Mouse (Mus musculus) brown adipose tissue, adult 24 weeks (tissue): ENCODE measurements around the gene Armcx1. TPM values are rescaled to one million over a fixed set of nuclear protein-coding genes. Genes with fewer than 3 reads are reported as not detected.
"Not testable (repeated sequence)": the region's sequence is repeated elsewhere in the genome, so short reads cannot be mapped to it uniquely, and the experiment has no call there.

Source experiments
- H3K27ac ChIP-seq: fragments of 200-500 bp; replicated peaks from 2 replicates; pipeline ENCODE4 v1.5.1; 2012; ENCODE audit warnings: low read depth, mild to moderate bottlenecking, low read length
- H3K4me1 ChIP-seq: fragments of 200-500 bp; 2 replicates; pipeline ENCODE4 v1.6.1; 2012; ENCODE audit warnings: low read length, mixed read lengths; ENCODE audit not compliant: control insufficient read depth, insufficient read depth, insufficient read length
- H3K4me3 ChIP-seq: fragments of 200-500 bp; 2 replicates; pipeline ENCODE4 v1.5.1; 2012; ENCODE audit warnings: low read depth, mild to moderate bottlenecking, low read length, moderate library complexity; ENCODE audit not compliant: insufficient read depth
- polyA plus RNA-seq: library from polyadenylated mRNA; stranded (reverse); fragments of >200 nt; gene quantifications from 2 replicates; pipeline ENCODE4 v1.2.4, GENCODE M21; 2012; ENCODE audit not compliant: missing spikeins, insufficient read depth, insufficient read length

Armcx1 gene
- 4.3 and 8.5 TPM in 2 replicates for polyA plus RNA-seq

- H3K27ac ChIP-seq: peak within 1 kb of the TSS; percentile 26; the same call in 1 of the 2 replicates
- no peaks in the 10 kb centered on the region for H3K4me1 ChIP-seq
- peak within 1 kb of the TSS; percentile 59 for H3K4me3 ChIP-seq
Observed at GRCm38 (mm10) chrX:134717752-134718308, at the start of gene Armcx1. Gene Armcx1 (plus strand): TSS chrX:134717963.

GRCm38 (mm10) chrX:134675022-134675421 lies 42.7 kb upstream of the Armcx1 start:
- H3K4me1 ChIP-seq: no peaks in the 10 kb centered on the region
- no peak overlapping the region for H3K27ac ChIP-seq
- H3K4me3 ChIP-seq: no peak overlapping the region

GRCm38 (mm10) chrX:134675959-134676358 lies 41.8 kb upstream of the Armcx1 start:
- no peak overlapping the region for H3K27ac ChIP-seq
- no peak overlapping the region for H3K4me3 ChIP-seq
- no peaks in the 10 kb centered on the region for H3K4me1 ChIP-seq

- Histone ChIP-seq H3K27ac (no peak overlapping the region), H3K4me3 (no peak overlapping the region), H3K4me1 (no peaks in the 10 kb centered on the region)
Observed at GRCm38 (mm10) chrX:134684936-134685335, 32.8 kb upstream of the Armcx1 start.

GRCm38 (mm10) chrX:134686267-134686666 lies 31.5 kb upstream of the Armcx1 start, which contains the start of gene Armcx4:
Gene Armcx4 (plus strand): TSS chrX:134686519.
- no peaks in the 10 kb centered on the region; the same call in 1 of the 2 replicates for H3K4me1 ChIP-seq
- peak within 1 kb of the TSS; percentile 78 for H3K4me3 ChIP-seq
- no peak within 1 kb of the TSS for H3K27ac ChIP-seq

- Histone ChIP-seq H3K27ac (no peak overlapping the region), H3K4me1 (no peaks in the 10 kb centered on the region; the same call in 1 of the 2 replicates)
Observed at GRCm38 (mm10) chrX:134686739-134687171, 31.0 kb upstream of the Armcx1 start.

GRCm38 (mm10) chrX:134689676-134690075 lies 28.1 kb upstream of the Armcx1 start:
- Histone ChIP-seq H3K27ac (no peak overlapping the region), H3K4me1 (no peaks in the 10 kb centered on the region; the same call in 1 of the 2 replicates), H3K4me3 (no peak overlapping the region)

More at GRCm38 (mm10) chrX:134686739-134687171, 31.0 kb upstream of the Armcx1 start:
- H3K4me3 ChIP-seq: peak overlapping the region; percentile 78

GRCm38 (mm10) chrX:134690871-134691539 lies 26.8 kb upstream of the Armcx1 start:
- H3K4me3 ChIP-seq: no peak overlapping the region
- peak overlapping the region; percentile 60 for H3K27ac ChIP-seq
- H3K4me1 ChIP-seq: no peaks in the 10 kb centered on the region; the same call in 1 of the 2 replicates

GRCm38 (mm10) chrX:134691540-134691935 lies 26.2 kb upstream of the Armcx1 start:
- peak overlapping the region; percentile 60 for H3K27ac ChIP-seq
- H3K4me1 ChIP-seq: no peaks in the 10 kb centered on the region; the same call in 1 of the 2 replicates
- H3K4me3 ChIP-seq: no peak overlapping the region

GRCm38 (mm10) chrX:134716863-134717262 lies 900 bp upstream of the Armcx1 start:
- H3K4me3 ChIP-seq: no peak overlapping the region
- H3K27ac ChIP-seq: no peak overlapping the region
- H3K4me1 ChIP-seq: no peaks in the 10 kb centered on the region

- no peak overlapping the region for H3K27ac ChIP-seq
- H3K4me3 ChIP-seq: peak overlapping the region; percentile 59
- H3K4me1 ChIP-seq: no peaks in the 10 kb centered on the region
Observed at GRCm38 (mm10) chrX:134718524-134718923, 761 bp downstream of the Armcx1 start.

GRCm38 (mm10) chrX:134723762-134724161 lies 6.0 kb downstream of the Armcx1 start:
- H3K4me1 ChIP-seq, H3K4me3 ChIP-seq, H3K27ac ChIP-seq: not testable (repeated sequence)

- H3K27ac ChIP-seq: no peak overlapping the region
- no peaks in the 10 kb centered on the region for H3K4me1 ChIP-seq
- H3K4me3 ChIP-seq: no peak overlapping the region
Observed at GRCm38 (mm10) chrX:134729778-134730177, 12.0 kb downstream of the Armcx1 start.

- H3K4me1 ChIP-seq: no peaks in the 10 kb centered on the region
- H3K4me3 ChIP-seq: no peak overlapping the region
- no peak overlapping the region for H3K27ac ChIP-seq
Observed at GRCm38 (mm10) chrX:134737796-134738195, 20.0 kb downstream of the Armcx1 start.

GRCm38 (mm10) chrX:134739160-134739559 lies 21.4 kb downstream of the Armcx1 start:
- H3K4me3 ChIP-seq: no peak overlapping the region
- H3K27ac ChIP-seq: no peak overlapping the region
- no peaks in the 10 kb centered on the region for H3K4me1 ChIP-seq

- Histone ChIP-seq H3K27ac (no peak overlapping the region), H3K4me1 (no peaks in the 10 kb centered on the region), H3K4me3 (no peak overlapping the region)
Observed at GRCm38 (mm10) chrX:134741862-134742261, 24.1 kb downstream of the Armcx1 start.
